Comparison of ENCODE assay signal across 9 mouse cellular contexts in the genomic region with DNA sequence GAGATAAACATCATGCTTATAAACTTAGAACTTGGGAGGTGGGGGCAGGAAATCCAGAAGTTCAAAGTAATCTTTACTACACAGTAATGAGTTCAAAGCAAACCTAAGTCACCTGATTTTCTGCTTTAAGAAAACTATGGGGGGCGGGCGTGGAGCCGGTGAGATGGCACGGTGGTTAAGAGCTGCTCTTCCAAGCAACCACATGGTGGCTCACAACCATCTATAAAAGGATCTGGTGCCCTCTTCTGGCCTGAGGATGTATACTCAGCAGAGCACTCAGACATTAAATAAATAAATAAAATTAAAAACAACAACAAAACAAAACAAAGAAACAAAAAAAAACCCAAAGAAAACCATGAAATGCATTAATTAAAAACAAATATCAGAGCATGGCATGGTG. TPM values are rescaled to one million over a fixed set of nuclear protein-coding genes. Genes with fewer than 3 reads are reported as not detected.
A peak's percentile ranks its signal among the peaks of the same experiment; 100 is the strongest.
DNase-seq lines count a peak whose midpoint lies in the region; ATAC-seq and TF ChIP-seq lines count a peak whose summit lies in the region.
"Had no signal": no experiment of that assay in that cellular context is flagged by ENCODE, and none has a peak within 500 bp of the region (broad histone marks: within the 10 kb centered on the region; RNA-seq: fewer than 3 reads in every experiment).

No protein-coding gene starts in this region.

- H3K36me3 ChIP-seq in heart, embryonic 10.5 days: no peaks in the 10 kb centered on the region
- no peaks in the 10 kb centered on the region for H3K36me3 ChIP-seq in liver, postnatal 0 days (replicated peaks; ENCODE audit: insufficient read depth, low read length)
- no peaks in the 10 kb centered on the region for H3K36me3 ChIP-seq in midbrain, embryonic 11.5 days (ENCODE audit: control insufficient read depth, insufficient read depth, low read length)

- peak; percentile 48; the same call in 1 of the 2 replicates for TF ChIP-seq CTCF in cerebellum, adult 2 months (IDR thresholded peaks at IDR 0.05; ENCODE audit: borderline replicate concordance, insufficient read depth, low read depth, low read length)
- TF ChIP-seq CTCF in liver, postnatal 0 days (IDR thresholded peaks at IDR 0.05; ENCODE audit: low read depth): peak; percentile 56

- TF ChIP-seq POLR2A in cerebellum, adult 2 months (IDR thresholded peaks at IDR 0.05; ENCODE audit: borderline replicate concordance, insufficient read depth, low read length): no peak

- H3K9me3 ChIP-seq in heart, embryonic 10.5 days: no peaks in the 10 kb centered on the region
- no peaks in the 10 kb centered on the region for H3K9me3 ChIP-seq in liver, postnatal 0 days (ENCODE audit: low read length)
- no peaks in the 10 kb centered on the region for H3K9me3 ChIP-seq in midbrain, embryonic 11.5 days (ENCODE audit: control insufficient read depth, low read length)

- DNase-seq in heart, postnatal 14 days: peak; percentile 2 to 21
- no peak for DNase-seq in heart, embryonic 10.5 days (ENCODE audit: low spot score)
- DNase-seq in urinary bladder, postnatal 14 days (ENCODE audit: low spot score): peak; percentile 3
- no peak for DNase-seq in urinary bladder, adult 2 months (ENCODE audit: low spot score)
- DNase-seq in cerebellum, adult 2 months: peak in 1 of 2 experiments; percentile 52
- DNase-seq in liver, postnatal 0 days: no peak
- no peak for DNase-seq in midbrain, embryonic 11.5 days (ENCODE audit: low spot score, missing footprints)

- WGBS in heart, embryonic 10.5 days: 32% methylated on average over 4 of the region's 4 CpGs
- 10% methylated on average over 4 of the region's 4 CpGs for WGBS in cerebellum, adult 2 months
- 25% methylated on average over 4 of the region's 4 CpGs for WGBS in liver, postnatal 0 days (ENCODE audit: insufficient replicate concordance)
- 36% methylated on average over 4 of the region's 4 CpGs for WGBS in midbrain, embryonic 11.5 days

- no peak overlapping the region for H3K4me2 ChIP-seq in liver, postnatal 0 days (ENCODE audit: low read depth, low read length)
- no peak overlapping the region for H3K4me2 ChIP-seq in midbrain, embryonic 11.5 days

- ATAC-seq in liver, postnatal 0 days: no peak
- no peak for ATAC-seq in midbrain, embryonic 11.5 days (ENCODE audit: low FRiP score)
- ATAC-seq in monocyte, adult 5-6 weeks (replicated peaks; ENCODE audit: insufficient number of reproducible peaks, low FRiP score, low TSS enrichment, poor library complexity, severe bottlenecking): no peak

- H3K4me1 ChIP-seq in heart, embryonic 10.5 days: no peaks in the 10 kb centered on the region
- no peaks in the 10 kb centered on the region for H3K4me1 ChIP-seq in cerebellum, adult 2 months (ENCODE audit: control insufficient read depth, insufficient read depth, low read length)
- no peaks in the 10 kb centered on the region for H3K4me1 ChIP-seq in liver, postnatal 0 days (ENCODE audit: insufficient read depth)
- H3K4me1 ChIP-seq in midbrain, embryonic 11.5 days (ENCODE audit: control insufficient read depth, insufficient read depth, low read length): no peaks in the 10 kb centered on the region

- H3K4me3 ChIP-seq in heart, embryonic 10.5 days: no peak overlapping the region
- H3K4me3 ChIP-seq in cerebellum, adult 2 months (replicated peaks; ENCODE audit: insufficient read depth, low read depth, low read length): no peak overlapping the region
- H3K4me3 ChIP-seq in liver, postnatal 0 days (ENCODE audit: low read depth, low read length): no peak overlapping the region
- H3K4me3 ChIP-seq in midbrain, embryonic 11.5 days (ENCODE audit: low read depth, low read length): no peak overlapping the region

- peaks cover 9% of the 10 kb centered on the region for H3K27me3 ChIP-seq in heart, embryonic 10.5 days (ENCODE audit: insufficient read depth, poor library complexity, severe bottlenecking)
- no peaks in the 10 kb centered on the region for H3K27me3 ChIP-seq in cerebellum, adult 2 months (ENCODE audit: control insufficient read depth, insufficient read depth, low read length)
- H3K27me3 ChIP-seq in liver, postnatal 0 days (ENCODE audit: insufficient read depth, low read length): peaks cover 11% of the 10 kb centered on the region; the same call in 1 of the 2 replicates
- H3K27me3 ChIP-seq in midbrain, embryonic 11.5 days (ENCODE audit: control insufficient read depth, insufficient read depth, low read length): no peaks in the 10 kb centered on the region

- H3K27ac ChIP-seq in heart, embryonic 10.5 days: no peak overlapping the region
- H3K27ac ChIP-seq in cerebellum, adult 2 months (ENCODE audit: insufficient read depth, low read length): no peak overlapping the region
- no peak overlapping the region for H3K27ac ChIP-seq in liver, postnatal 0 days (ENCODE audit: low read depth)
- H3K27ac ChIP-seq in midbrain, embryonic 11.5 days (ENCODE audit: low read depth, low read length): no peak overlapping the region

- intact Hi-C loops in heart, postnatal 14 days (cut with DNase I): loop anchor here (10.0 kb wide), 1 partner anchor 64 kb away; no protein-coding TSS in a partner anchor

- TF ChIP-seq EP300 in liver, postnatal 0 days (IDR thresholded peaks at IDR 0.05; ENCODE audit: low read depth): no peak

- no peak overlapping the region for H3K9ac ChIP-seq in liver, postnatal 0 days (replicated peaks)
- H3K9ac ChIP-seq in midbrain, embryonic 11.5 days (ENCODE audit: low read length): no peak overlapping the region

RNA-seq across cellular contexts. Expression of a gene that starts 5.1 kb away (rescaled TPM):
- total RNA-seq in heart, postnatal 14 days (2021): under 1 TPM; 0.31 to 0.59 TPM
- 0.83 and 2.3 TPM in 2 replicates for polyA plus RNA-seq in heart, embryonic 10.5 days (2016; fragmentation: Nextera tagmentation; extraction: Ambion mirVana)
- polyA plus RNA-seq in urinary bladder, adult 2 months (2012; rRNA removed): 0.21 and 0.28 TPM in 2 replicates
- 87.1 and 101 TPM in 2 replicates for polyA plus RNA-seq in cerebellum, adult 2 months (2012; rRNA removed)
- polyA plus RNA-seq in liver, postnatal 0 days (2015; fragmentation: Nextera tagmentation; extraction: Ambion mirVana): not detected in 2 replicates
- 13.5 and 14.3 TPM in 2 replicates for polyA plus RNA-seq in midbrain, embryonic 11.5 days (2014; fragmentation: Nextera tagmentation; extraction: Ambion mirVana)
- total RNA-seq in monocyte, adult 5-6 weeks (2017): not detected in 3 replicates
- total RNA-seq: neutrophil, adult 5-6 weeks had no signal

RNA-seq across cellular contexts. Expression of a gene that starts 37.3 kb away (rescaled TPM):
- 10 to 100 TPM; 82.7 to 93.3 TPM for total RNA-seq in heart, postnatal 14 days (2021)
- polyA plus RNA-seq in heart, embryonic 10.5 days (2016; fragmentation: Nextera tagmentation; extraction: Ambion mirVana): 119 and 125 TPM in 2 replicates
- 44.5 and 61.5 TPM in 2 replicates for polyA plus RNA-seq in urinary bladder, adult 2 months (2012; rRNA removed)
- 62.0 and 76.7 TPM in 2 replicates for polyA plus RNA-seq in cerebellum, adult 2 months (2012; rRNA removed)
- polyA plus RNA-seq in liver, postnatal 0 days (2015; fragmentation: Nextera tagmentation; extraction: Ambion mirVana): 43.8 and 49.1 TPM in 2 replicates
- polyA plus RNA-seq in midbrain, embryonic 11.5 days (2014; fragmentation: Nextera tagmentation; extraction: Ambion mirVana): 156 and 164 TPM in 2 replicates
- total RNA-seq in monocyte, adult 5-6 weeks (2017): 21.6 to 33.1 TPM (median 26.9 TPM) in 3 replicates

Comparison
In these comparisons a context has a peak if more than half of its experiments do, and no peak if none do; other contexts are left out.
1. DNase-seq: peak in heart, postnatal 14 days (2 of 2) and urinary bladder, postnatal 14 days (single experiment); none in heart, embryonic 10.5 days (single experiment), urinary bladder, adult 2 months (single experiment), liver, postnatal 0 days (single experiment) and midbrain, embryonic 11.5 days (single experiment).